Mouse (Mus musculus): Measurements from ENCODE around the gene Uvssa. TPM values are rescaled to one million over a fixed set of nuclear protein-coding genes. Genes with fewer than 3 reads are reported as not detected.
"Not testable (repeated sequence)": the region's sequence is repeated elsewhere in the genome, so short reads cannot be mapped to it uniquely, and the experiment has no call there.

Gene Uvssa
- 10.7 and 13.3 TPM in 2 replicates for polyA plus RNA-seq (2015; fragmentation: Nextera tagmentation; extraction: Ambion mirVana)

- under 1% methylated on average over 46 of the region's 46 CpGs for WGBS
- ATAC-seq (ENCODE audit: insufficient number of reproducible peaks, insufficient read depth, low FRiP score, low TSS enrichment, low read depth), result peak; percentile 95
- peak within 1 kb of the TSS; percentile 57 for H3K4me3 ChIP-seq
These were observed at the start of gene Uvssa for GRCm38 (mm10) chr5:33378302-33378854. TSS of gene Uvssa (plus strand) at chr5:33378549.

GRCm38 (mm10) chr5:33334381-33335272, 43.7 kb upstream of the Uvssa start:
- Histone ChIP-seq H3K27me3 (no peaks in the 10 kb centered on the region), H3K4me3 (peak overlapping the region; percentile 95), H3K9me3 (peaks cover 9% of the 10 kb centered on the region; the same call in 1 of the 2 replicates), H3K9ac (peak overlapping the region; percentile 95), H3K27ac (peak overlapping the region; percentile 73; the same call in 1 of the 2 replicates), H3K4me2 (peak overlapping the region; percentile 70), H3K36me3 (peaks cover 13% of the 10 kb centered on the region), H3K4me1 (peaks cover 19% of the 10 kb centered on the region)
- 25% methylated on average over 18 of the region's 18 CpGs for WGBS
- ATAC-seq (ENCODE audit: insufficient number of reproducible peaks, insufficient read depth, low FRiP score, low TSS enrichment, low read depth), result no peak

More at GRCm38 (mm10) chr5:33378302-33378854, at the start of gene Uvssa:
- H3K27ac ChIP-seq, result peak within 1 kb of the TSS; percentile 93
- H3K27me3 ChIP-seq, result no peaks in the 10 kb centered on the region
- peaks cover 14% of the 10 kb centered on the region for H3K4me1 ChIP-seq
- peaks cover 36% of the 10 kb centered on the region for H3K36me3 ChIP-seq
- peak within 1 kb of the TSS; percentile 79 for H3K4me2 ChIP-seq
- peak within 1 kb of the TSS; percentile 83 for H3K9ac ChIP-seq
- H3K9me3 ChIP-seq, result no peaks in the 10 kb centered on the region

- H3K27me3 ChIP-seq, result no peaks in the 10 kb centered on the region
- peak; percentile 100 for ATAC-seq (ENCODE audit: insufficient number of reproducible peaks, insufficient read depth, low FRiP score, low TSS enrichment, low read depth)
- WGBS, result under 1% methylated on average over 67 of the region's 71 CpGs
- H3K9me3 ChIP-seq, result peaks cover 9% of the 10 kb centered on the region; the same call in 1 of the 2 replicates
- peak within 1 kb of the TSS; percentile 81 for H3K4me2 ChIP-seq
- H3K4me3 ChIP-seq, result peak within 1 kb of the TSS; percentile 95
- peaks cover 13% of the 10 kb centered on the region for H3K36me3 ChIP-seq
- H3K9ac ChIP-seq, result peak within 1 kb of the TSS; percentile 95
- peaks cover 19% of the 10 kb centered on the region for H3K4me1 ChIP-seq
- peak within 1 kb of the TSS; percentile 73 for H3K27ac ChIP-seq
These were observed 42.9 kb upstream of the Uvssa start, which contains the start of gene Maea for GRCm38 (mm10) chr5:33335273-33335976. TSS of gene Maea (plus strand) at chr5:33335509.

GRCm38 (mm10) chr5:33335977-33336360, 42.4 kb upstream of the Uvssa start:
- peak overlapping the region; percentile 95 for H3K9ac ChIP-seq
- peak overlapping the region; percentile 95 for H3K4me3 ChIP-seq
- no peak for ATAC-seq (ENCODE audit: insufficient number of reproducible peaks, insufficient read depth, low FRiP score, low TSS enrichment, low read depth)
- peak overlapping the region; percentile 72 for H3K27ac ChIP-seq
- peaks cover 19% of the 10 kb centered on the region for H3K4me1 ChIP-seq
- 0% methylated on average over 30 of the region's 31 CpGs for WGBS
- H3K27me3 ChIP-seq, result no peaks in the 10 kb centered on the region
- peak overlapping the region; percentile 81 for H3K4me2 ChIP-seq
- H3K9me3 ChIP-seq, result peaks cover 9% of the 10 kb centered on the region; the same call in 1 of the 2 replicates
- H3K36me3 ChIP-seq, result peaks cover 13% of the 10 kb centered on the region

- Histone ChIP-seq H3K9me3 (peaks cover 9% of the 10 kb centered on the region; the same call in 1 of the 2 replicates), H3K27me3 (no peaks in the 10 kb centered on the region), H3K27ac (no peak overlapping the region), H3K4me2 (peak overlapping the region; percentile 81; the same call in 1 of the 2 replicates), H3K4me3 (0 out of 2 replicates have a peak overlapping the region, but pooled peaks have one; percentile 2), H3K36me3 (peaks cover 13% of the 10 kb centered on the region), H3K9ac (peak overlapping the region; percentile 40; the same call in 1 of the 2 replicates), H3K4me1 (peaks cover 19% of the 10 kb centered on the region)
- ATAC-seq (ENCODE audit: insufficient number of reproducible peaks, insufficient read depth, low FRiP score, low TSS enrichment, low read depth), result no peak
- WGBS, result 76% methylated on average over 8 of the region's 8 CpGs
These were observed 41.1 kb upstream of the Uvssa start for GRCm38 (mm10) chr5:33337206-33337605.

GRCm38 (mm10) chr5:33341165-33341564, 37.2 kb upstream of the Uvssa start:
- Histone ChIP-seq H3K4me1 (peaks cover 16% of the 10 kb centered on the region), H3K9me3 (no peaks in the 10 kb centered on the region), H3K27ac (no peak overlapping the region), H3K4me2 (no peak overlapping the region), H3K4me3 (no peak overlapping the region), H3K36me3 (peaks cover 16% of the 10 kb centered on the region), H3K27me3 (no peaks in the 10 kb centered on the region), H3K9ac (no peak overlapping the region)
- no peak for ATAC-seq (ENCODE audit: insufficient number of reproducible peaks, insufficient read depth, low FRiP score, low TSS enrichment, low read depth)
- WGBS, result 72% methylated on average over 6 of the region's 6 CpGs

GRCm38 (mm10) chr5:33342248-33342647, 36.1 kb upstream of the Uvssa start:
- H3K4me3 ChIP-seq; H3K9ac ChIP-seq; H3K9me3 ChIP-seq; H3K27me3 ChIP-seq; H3K27ac ChIP-seq; H3K4me1 ChIP-seq; H3K4me2 ChIP-seq; ATAC-seq (ENCODE audit: insufficient number of reproducible peaks, insufficient read depth, low FRiP score, low TSS enrichment, low read depth): not testable (repeated sequence)
- H3K36me3 ChIP-seq, result peaks cover 16% of the 10 kb centered on the region
- 69% methylated on average over 3 of the region's 3 CpGs for WGBS

- Histone ChIP-seq H3K36me3 (peaks cover 16% of the 10 kb centered on the region), H3K9ac (no peak overlapping the region), H3K4me1 (0 out of 2 replicates have a peak, but pooled peaks cover 2% of the 10 kb centered on the region), H3K9me3 (no peaks in the 10 kb centered on the region), H3K27ac (no peak overlapping the region), H3K27me3 (no peaks in the 10 kb centered on the region), H3K4me3 (no peak overlapping the region), H3K4me2 (no peak overlapping the region)
- no peak for ATAC-seq (ENCODE audit: insufficient number of reproducible peaks, insufficient read depth, low FRiP score, low TSS enrichment, low read depth)
These were observed 35.5 kb upstream of the Uvssa start for GRCm38 (mm10) chr5:33342821-33343220.

GRCm38 (mm10) chr5:33343571-33343970, 34.8 kb upstream of the Uvssa start:
- no peak overlapping the region for H3K9ac ChIP-seq
- H3K4me2 ChIP-seq, result no peak overlapping the region
- no peak overlapping the region for H3K27ac ChIP-seq
- no peak for ATAC-seq (ENCODE audit: insufficient number of reproducible peaks, insufficient read depth, low FRiP score, low TSS enrichment, low read depth)
- 0 out of 2 replicates have a peak, but pooled peaks cover 2% of the 10 kb centered on the region for H3K4me1 ChIP-seq
- H3K36me3 ChIP-seq, result peaks cover 10% of the 10 kb centered on the region; the same call in 1 of the 2 replicates
- H3K9me3 ChIP-seq, result no peaks in the 10 kb centered on the region
- no peak overlapping the region for H3K4me3 ChIP-seq
- H3K27me3 ChIP-seq, result no peaks in the 10 kb centered on the region

GRCm38 (mm10) chr5:33344070-33344469, 34.3 kb upstream of the Uvssa start:
- Histone ChIP-seq H3K9me3 (no peaks in the 10 kb centered on the region), H3K27ac (no peak overlapping the region), H3K4me3 (no peak overlapping the region), H3K4me1 (0 out of 2 replicates have a peak, but pooled peaks cover 2% of the 10 kb centered on the region), H3K27me3 (no peaks in the 10 kb centered on the region), H3K36me3 (peaks cover 6% of the 10 kb centered on the region; the same call in 1 of the 2 replicates), H3K4me2 (no peak overlapping the region), H3K9ac (no peak overlapping the region)
- 95% methylated on average over 3 of the region's 3 CpGs for WGBS
- no peak for ATAC-seq (ENCODE audit: insufficient number of reproducible peaks, insufficient read depth, low FRiP score, low TSS enrichment, low read depth)

GRCm38 (mm10) chr5:33347620-33348019, 30.7 kb upstream of the Uvssa start:
- H3K27ac ChIP-seq, result no peak overlapping the region; the same call in 1 of the 2 replicates
- 0 out of 2 replicates have a peak, but pooled peaks cover 3% of the 10 kb centered on the region for H3K36me3 ChIP-seq
- WGBS, result 74% methylated on average over 3 of the region's 3 CpGs
- H3K9me3 ChIP-seq, result no peaks in the 10 kb centered on the region
- peaks cover 15% of the 10 kb centered on the region for H3K4me1 ChIP-seq
- H3K4me3 ChIP-seq, result no peak overlapping the region
- H3K27me3 ChIP-seq, result no peaks in the 10 kb centered on the region
- no peak overlapping the region for H3K9ac ChIP-seq
- no peak overlapping the region for H3K4me2 ChIP-seq
- ATAC-seq (ENCODE audit: insufficient number of reproducible peaks, insufficient read depth, low FRiP score, low TSS enrichment, low read depth), result no peak
